Mouse (Mus musculus) neural tube, embryonic 15.5 days (tissue): ENCODE results near the gene Tnrc18. TPM values are rescaled to one million over a fixed set of nuclear protein-coding genes. Genes with fewer than 3 reads are reported as not detected.

Experiments
- ATAC-seq: fragments of 200-750 bp; cut with Nextera tagmentation; 2 replicates; pipeline ENCODE4 v1.8.0; 2017; ENCODE audit warnings: mild to moderate bottlenecking, moderate TSS enrichment, moderate library complexity; ENCODE audit not compliant: low FRiP score
- H3K27ac ChIP-seq: fragments of 300-500 bp; sonication (generic); replicated peaks from 2 replicates; pipeline ENCODE4 v1.5.1; 2015; ENCODE audit warnings: mild to moderate bottlenecking, inconsistent platforms
- H3K27me3 ChIP-seq: fragments of 300-500 bp; sonication (generic); replicated peaks from 2 replicates; pipeline ENCODE4 v1.6.1; 2015; ENCODE audit warnings: inconsistent platforms
- H3K36me3 ChIP-seq: fragments of 300-500 bp; sonication (generic); 2 replicates; pipeline ENCODE4 v1.6.1; 2015; ENCODE audit warnings: inconsistent platforms
- H3K4me1 ChIP-seq: fragments of 300-500 bp; sonication (generic); 2 replicates; pipeline ENCODE4 v1.6.1; 2015; ENCODE audit warnings: inconsistent platforms
- H3K4me2 ChIP-seq: fragments of 300-500 bp; sonication (generic); 2 replicates; pipeline ENCODE4 v1.6.1; 2015; ENCODE audit warnings: inconsistent platforms, mild to moderate bottlenecking, moderate library complexity
- H3K4me3 ChIP-seq: fragments of 300-500 bp; sonication (generic); replicated peaks from 2 replicates; pipeline ENCODE4 v1.5.1; 2015; ENCODE audit warnings: mild to moderate bottlenecking, inconsistent platforms
- H3K9ac ChIP-seq: fragments of 300-500 bp; sonication (generic); replicated peaks from 2 replicates; pipeline ENCODE4 v1.6.1; 2015; ENCODE audit warnings: mild to moderate bottlenecking, inconsistent platforms
- H3K9me3 ChIP-seq: fragments of 300-500 bp; sonication (generic); replicated peaks from 2 replicates; pipeline ENCODE4 v1.6.1; 2016; ENCODE audit warnings: inconsistent platforms
- WGBS: fragments of 180-500 bp; shearing (Covaris S2); methylation state at CpG from one replicate; pipeline ENCODE4 v1.1.7; 2015; ENCODE audit warnings: mixed read lengths; 5-methylcytosine and 5-hydroxymethylcytosine counted together
- polyA plus RNA-seq: library from polyadenylated mRNA; unstranded; fragments of >200 nt; fragmentation: Nextera tagmentation; extraction: Ambion mirVana; gene quantifications from 2 replicates; pipeline ENCODE4 v1.2.1, GENCODE M21; 2015

The Tnrc18 gene
- polyA plus RNA-seq, 1 experiment from 2014 or later, result 26.0 TPM

- Histone ChIP-seq H3K4me1 (peaks cover 24% of the 10 kb centered on the region), H3K9me3 (no peaks in the 10 kb centered on the region), H3K27ac (no peak overlapping the region), H3K27me3 (peaks cover 3% of the 10 kb centered on the region; the same call in 1 of the 2 replicates), H3K4me2 (peak overlapping the region; percentile 88), H3K9ac (peak overlapping the region; percentile 80; the same call in 1 of the 2 replicates), H3K36me3 (peaks cover 13% of the 10 kb centered on the region), H3K4me3 (peak overlapping the region; percentile 80)
- ATAC-seq, result no peak
- 53% methylated on average over 10 of the region's 10 CpGs for WGBS
These were observed 113.9 kb downstream of the Tnrc18 start for GRCm38 (mm10) chr5:142703569-142703968.

- H3K36me3 ChIP-seq, result peaks cover 9% of the 10 kb centered on the region
- ATAC-seq, result no peak
- peak overlapping the region; percentile 88 for H3K4me2 ChIP-seq
- no peaks in the 10 kb centered on the region for H3K9me3 ChIP-seq
- H3K27me3 ChIP-seq, result peaks cover 3% of the 10 kb centered on the region; the same call in 1 of the 2 replicates
- H3K4me1 ChIP-seq, result peaks cover 24% of the 10 kb centered on the region
- H3K4me3 ChIP-seq, result peak overlapping the region; percentile 80
- H3K27ac ChIP-seq, result peak overlapping the region; percentile 48; the same call in 1 of the 2 replicates
- WGBS, result 19% methylated on average over 18 of the region's 18 CpGs
- peak overlapping the region; percentile 80 for H3K9ac ChIP-seq
These were observed 114.8 kb downstream of the Tnrc18 start for GRCm38 (mm10) chr5:142702511-142703138.

- WGBS, result under 1% methylated on average over 52 of the region's 72 CpGs
- peak overlapping the region; percentile 48; the same call in 1 of the 2 replicates for H3K27ac ChIP-seq
- peaks cover 9% of the 10 kb centered on the region for H3K36me3 ChIP-seq
- H3K9ac ChIP-seq, result peak overlapping the region; percentile 80
- peak overlapping the region; percentile 88 for H3K4me2 ChIP-seq
- H3K9me3 ChIP-seq, result no peaks in the 10 kb centered on the region
- H3K27me3 ChIP-seq, result peaks cover 3% of the 10 kb centered on the region; the same call in 1 of the 2 replicates
- ATAC-seq, result peak; percentile 90
- H3K4me1 ChIP-seq, result peaks cover 24% of the 10 kb centered on the region
- peak overlapping the region; percentile 80 for H3K4me3 ChIP-seq
These were observed 115.6 kb downstream of the Tnrc18 start for GRCm38 (mm10) chr5:142701651-142702510.

- Histone ChIP-seq H3K27ac (no peak overlapping the region), H3K9ac (no peak overlapping the region), H3K4me3 (peak overlapping the region; percentile 80), H3K36me3 (peaks cover 6% of the 10 kb centered on the region), H3K4me2 (peak overlapping the region; percentile 88), H3K27me3 (peaks cover 3% of the 10 kb centered on the region; the same call in 1 of the 2 replicates), H3K4me1 (peaks cover 24% of the 10 kb centered on the region), H3K9me3 (no peaks in the 10 kb centered on the region)
- WGBS, result 8% methylated on average over 15 of the region's 15 CpGs
- peak; percentile 60 for ATAC-seq
These were observed 116.4 kb downstream of the Tnrc18 start for GRCm38 (mm10) chr5:142700842-142701589.

- ATAC-seq, result no peak
- Histone ChIP-seq H3K27me3 (peaks cover 3% of the 10 kb centered on the region; the same call in 1 of the 2 replicates), H3K4me3 (no peak overlapping the region), H3K27ac (no peak overlapping the region), H3K4me2 (no peak overlapping the region), H3K4me1 (peaks cover 25% of the 10 kb centered on the region), H3K36me3 (no peaks in the 10 kb centered on the region), H3K9me3 (no peaks in the 10 kb centered on the region), H3K9ac (no peak overlapping the region)
- WGBS, result 77% methylated on average over 2 of the region's 2 CpGs
These were observed 119.7 kb downstream of the Tnrc18 start for GRCm38 (mm10) chr5:142697742-142698141.

- Histone ChIP-seq H3K4me3 (no peak overlapping the region), H3K4me2 (no peak overlapping the region), H3K9me3 (no peaks in the 10 kb centered on the region), H3K4me1 (peaks cover 28% of the 10 kb centered on the region), H3K9ac (no peak overlapping the region), H3K27ac (no peak overlapping the region), H3K27me3 (peaks cover 3% of the 10 kb centered on the region; the same call in 1 of the 2 replicates), H3K36me3 (no peaks in the 10 kb centered on the region)
- ATAC-seq, result no peak
- WGBS, result 81% methylated on average over 6 of the region's 6 CpGs
These were observed 120.6 kb downstream of the Tnrc18 start for GRCm38 (mm10) chr5:142696865-142697264.

GRCm38 (mm10) chr5:142696258-142696657 lies 121.2 kb downstream of the Tnrc18 start:
- peaks cover 3% of the 10 kb centered on the region; the same call in 1 of the 2 replicates for H3K27me3 ChIP-seq
- no peak overlapping the region for H3K27ac ChIP-seq
- H3K4me2 ChIP-seq, result no peak overlapping the region
- H3K9me3 ChIP-seq, result no peaks in the 10 kb centered on the region
- H3K36me3 ChIP-seq, result no peaks in the 10 kb centered on the region
- no peak overlapping the region for H3K9ac ChIP-seq
- no peak for ATAC-seq
- no peak overlapping the region for H3K4me3 ChIP-seq
- H3K4me1 ChIP-seq, result peaks cover 29% of the 10 kb centered on the region
- WGBS, result 37% methylated on average over 6 of the region's 6 CpGs

GRCm38 (mm10) chr5:142694627-142695340 lies 122.7 kb downstream of the Tnrc18 start:
- Histone ChIP-seq H3K9ac (no peak overlapping the region), H3K27ac (no peak overlapping the region), H3K4me2 (no peak overlapping the region), H3K4me3 (no peak overlapping the region), H3K27me3 (0 out of 2 replicates have a peak, but pooled peaks cover 3% of the 10 kb centered on the region), H3K4me1 (peaks cover 29% of the 10 kb centered on the region), H3K36me3 (no peaks in the 10 kb centered on the region), H3K9me3 (no peaks in the 10 kb centered on the region)
- ATAC-seq, result no peak
- 6% methylated on average over 12 of the region's 12 CpGs for WGBS

- peaks cover 29% of the 10 kb centered on the region for H3K4me1 ChIP-seq
- no peak overlapping the region for H3K9ac ChIP-seq
- H3K4me3 ChIP-seq, result no peak overlapping the region
- 46% methylated on average over 8 of the region's 8 CpGs for WGBS
- no peak overlapping the region for H3K27ac ChIP-seq
- no peaks in the 10 kb centered on the region for H3K9me3 ChIP-seq
- no peaks in the 10 kb centered on the region for H3K36me3 ChIP-seq
- H3K4me2 ChIP-seq, result no peak overlapping the region; the same call in 1 of the 2 replicates
- no peak; the same call in 1 of the 2 replicates for ATAC-seq
- H3K27me3 ChIP-seq, result 0 out of 2 replicates have a peak, but pooled peaks cover 3% of the 10 kb centered on the region
These were observed 123.6 kb downstream of the Tnrc18 start for GRCm38 (mm10) chr5:142693738-142694430.

GRCm38 (mm10) chr5:142692971-142693737 lies 124.3 kb downstream of the Tnrc18 start:
- no peak overlapping the region for H3K4me3 ChIP-seq
- 0 out of 2 replicates have a peak, but pooled peaks cover 3% of the 10 kb centered on the region for H3K27me3 ChIP-seq
- no peaks in the 10 kb centered on the region for H3K9me3 ChIP-seq
- no peak overlapping the region; the same call in 1 of the 2 replicates for H3K4me2 ChIP-seq
- no peak; the same call in 1 of the 2 replicates for ATAC-seq
- H3K9ac ChIP-seq, result no peak overlapping the region
- H3K36me3 ChIP-seq, result no peaks in the 10 kb centered on the region
- H3K4me1 ChIP-seq, result peaks cover 29% of the 10 kb centered on the region
- WGBS, result 51% methylated on average over 12 of the region's 12 CpGs
- no peak overlapping the region for H3K27ac ChIP-seq
